Mouse (Mus musculus): Measurements from ENCODE around the gene Ppil6. TPM values are rescaled to one million over a fixed set of nuclear protein-coding genes. Genes with fewer than 3 reads are reported as not detected.

Gene Ppil6
- polyA plus RNA-seq, 1 experiment from 2014 or later: 1.8 TPM

GRCm38 (mm10) chr10:41525696-41526095 is 35.5 kb downstream of the Ppil6 start:
- Histone ChIP-seq H3K27ac (ENCODE audit: low read length) (no peak overlapping the region), H3K4me3 (ENCODE audit: low read depth, low read length) (no peak overlapping the region), H3K27me3 (ENCODE audit: control insufficient read depth, insufficient read depth, low read length) (no peaks in the 10 kb centered on the region), H3K4me2 (replicated peaks; ENCODE audit: low read depth, low read length) (no peak overlapping the region), H3K9ac (replicated peaks; ENCODE audit: low read depth, low read length) (no peak overlapping the region), H3K4me1 (ENCODE audit: control insufficient read depth, insufficient read depth, low read length) (peaks cover 22% of the 10 kb centered on the region), H3K9me3 (ENCODE audit: control insufficient read depth, low read depth, low read length) (no peaks in the 10 kb centered on the region), H3K36me3 (ENCODE audit: control insufficient read depth, insufficient read depth, low read length) (peaks cover 25% of the 10 kb centered on the region; the same call in 1 of the 2 replicates)
- ATAC-seq (ENCODE audit: insufficient number of reproducible peaks, insufficient read depth, low FRiP score, low read depth): no peak
- 68% methylated on average over 1 of the region's 1 CpGs for WGBS

- WGBS: 86% methylated on average over 5 of the region's 5 CpGs
- no peak overlapping the region for H3K9ac ChIP-seq (replicated peaks; ENCODE audit: low read depth, low read length)
- H3K36me3 ChIP-seq (ENCODE audit: control insufficient read depth, insufficient read depth, low read length): peaks cover 38% of the 10 kb centered on the region
- H3K27ac ChIP-seq (ENCODE audit: low read length): no peak overlapping the region
- H3K4me1 ChIP-seq (ENCODE audit: control insufficient read depth, insufficient read depth, low read length): no peaks in the 10 kb centered on the region
- H3K4me2 ChIP-seq (replicated peaks; ENCODE audit: low read depth, low read length): no peak overlapping the region
- no peak overlapping the region for H3K4me3 ChIP-seq (ENCODE audit: low read depth, low read length)
- no peak for ATAC-seq (ENCODE audit: insufficient number of reproducible peaks, insufficient read depth, low FRiP score, low read depth)
- no peaks in the 10 kb centered on the region for H3K9me3 ChIP-seq (ENCODE audit: control insufficient read depth, low read depth, low read length)
- no peaks in the 10 kb centered on the region for H3K27me3 ChIP-seq (ENCODE audit: control insufficient read depth, insufficient read depth, low read length)
These were observed 39.7 kb downstream of the Ppil6 start for GRCm38 (mm10) chr10:41529972-41530371.

- Histone ChIP-seq H3K36me3 (ENCODE audit: control insufficient read depth, insufficient read depth, low read length) (peaks cover 28% of the 10 kb centered on the region), H3K27me3 (ENCODE audit: control insufficient read depth, insufficient read depth, low read length) (no peaks in the 10 kb centered on the region), H3K9me3 (ENCODE audit: control insufficient read depth, low read depth, low read length) (no peaks in the 10 kb centered on the region), H3K4me2 (replicated peaks; ENCODE audit: low read depth, low read length) (no peak overlapping the region), H3K4me1 (ENCODE audit: control insufficient read depth, insufficient read depth, low read length) (no peaks in the 10 kb centered on the region), H3K27ac (ENCODE audit: low read length) (no peak overlapping the region), H3K4me3 (ENCODE audit: low read depth, low read length) (no peak overlapping the region), H3K9ac (replicated peaks; ENCODE audit: low read depth, low read length) (no peak overlapping the region)
- 98% methylated on average over 2 of the region's 2 CpGs for WGBS
- ATAC-seq (ENCODE audit: insufficient number of reproducible peaks, insufficient read depth, low FRiP score, low read depth): no peak
These were observed 45.8 kb downstream of the Ppil6 start for GRCm38 (mm10) chr10:41535991-41536390.

GRCm38 (mm10) chr10:41536714-41537113 is 46.5 kb downstream of the Ppil6 start:
- no peaks in the 10 kb centered on the region for H3K27me3 ChIP-seq (ENCODE audit: control insufficient read depth, insufficient read depth, low read length)
- 94% methylated on average over 1 of the region's 1 CpGs for WGBS
- H3K4me3 ChIP-seq (ENCODE audit: low read depth, low read length): no peak overlapping the region
- no peaks in the 10 kb centered on the region for H3K4me1 ChIP-seq (ENCODE audit: control insufficient read depth, insufficient read depth, low read length)
- no peaks in the 10 kb centered on the region for H3K9me3 ChIP-seq (ENCODE audit: control insufficient read depth, low read depth, low read length)
- H3K9ac ChIP-seq (replicated peaks; ENCODE audit: low read depth, low read length): no peak overlapping the region
- peaks cover 26% of the 10 kb centered on the region for H3K36me3 ChIP-seq (ENCODE audit: control insufficient read depth, insufficient read depth, low read length)
- H3K4me2 ChIP-seq (replicated peaks; ENCODE audit: low read depth, low read length): no peak overlapping the region
- no peak for ATAC-seq (ENCODE audit: insufficient number of reproducible peaks, insufficient read depth, low FRiP score, low read depth)
- no peak overlapping the region for H3K27ac ChIP-seq (ENCODE audit: low read length)

- WGBS: 94% methylated on average over 4 of the region's 4 CpGs
- no peak overlapping the region for H3K4me2 ChIP-seq (replicated peaks; ENCODE audit: low read depth, low read length)
These were observed 47.2 kb downstream of the Ppil6 start for GRCm38 (mm10) chr10:41537226-41537982.

GRCm38 (mm10) chr10:41537983-41538330 is 47.7 kb downstream of the Ppil6 start:
- Histone ChIP-seq H3K36me3 (ENCODE audit: control insufficient read depth, insufficient read depth, low read length) (peaks cover 19% of the 10 kb centered on the region), H3K4me2 (replicated peaks; ENCODE audit: low read depth, low read length) (no peak overlapping the region), H3K9me3 (ENCODE audit: control insufficient read depth, low read depth, low read length) (no peaks in the 10 kb centered on the region), H3K27ac (ENCODE audit: low read length) (no peak overlapping the region), H3K9ac (replicated peaks; ENCODE audit: low read depth, low read length) (no peak overlapping the region), H3K27me3 (ENCODE audit: control insufficient read depth, insufficient read depth, low read length) (no peaks in the 10 kb centered on the region), H3K4me1 (ENCODE audit: control insufficient read depth, insufficient read depth, low read length) (no peaks in the 10 kb centered on the region), H3K4me3 (ENCODE audit: low read depth, low read length) (no peak overlapping the region)
- WGBS: 90% methylated on average over 3 of the region's 3 CpGs
- no peak for ATAC-seq (ENCODE audit: insufficient number of reproducible peaks, insufficient read depth, low FRiP score, low read depth)

More at GRCm38 (mm10) chr10:41537226-41537982, 47.2 kb downstream of the Ppil6 start:
- no peak overlapping the region for H3K4me3 ChIP-seq (ENCODE audit: low read depth, low read length)
- H3K36me3 ChIP-seq (ENCODE audit: control insufficient read depth, insufficient read depth, low read length): peaks cover 24% of the 10 kb centered on the region
- H3K4me1 ChIP-seq (ENCODE audit: control insufficient read depth, insufficient read depth, low read length): no peaks in the 10 kb centered on the region
- H3K27ac ChIP-seq (ENCODE audit: low read length): no peak overlapping the region
- H3K27me3 ChIP-seq (ENCODE audit: control insufficient read depth, insufficient read depth, low read length): no peaks in the 10 kb centered on the region
- no peak overlapping the region for H3K9ac ChIP-seq (replicated peaks; ENCODE audit: low read depth, low read length)
- ATAC-seq (ENCODE audit: insufficient number of reproducible peaks, insufficient read depth, low FRiP score, low read depth): no peak
- no peaks in the 10 kb centered on the region for H3K9me3 ChIP-seq (ENCODE audit: control insufficient read depth, low read depth, low read length)

- Histone ChIP-seq H3K36me3 (ENCODE audit: control insufficient read depth, insufficient read depth, low read length) (peaks cover 16% of the 10 kb centered on the region), H3K4me2 (replicated peaks; ENCODE audit: low read depth, low read length) (no peak overlapping the region), H3K27me3 (ENCODE audit: control insufficient read depth, insufficient read depth, low read length) (no peaks in the 10 kb centered on the region), H3K4me3 (ENCODE audit: low read depth, low read length) (no peak overlapping the region), H3K27ac (ENCODE audit: low read length) (no peak overlapping the region), H3K4me1 (ENCODE audit: control insufficient read depth, insufficient read depth, low read length) (no peaks in the 10 kb centered on the region; the same call in 1 of the 2 replicates), H3K9me3 (ENCODE audit: control insufficient read depth, low read depth, low read length) (no peaks in the 10 kb centered on the region), H3K9ac (replicated peaks; ENCODE audit: low read depth, low read length) (no peak overlapping the region)
- 93% methylated on average over 4 of the region's 4 CpGs for WGBS
- no peak for ATAC-seq (ENCODE audit: insufficient number of reproducible peaks, insufficient read depth, low FRiP score, low read depth)
These were observed 48.7 kb downstream of the Ppil6 start for GRCm38 (mm10) chr10:41538986-41539385.

GRCm38 (mm10) chr10:41542057-41542456 is 51.8 kb downstream of the Ppil6 start:
- H3K27me3 ChIP-seq (ENCODE audit: control insufficient read depth, insufficient read depth, low read length): no peaks in the 10 kb centered on the region
- H3K36me3 ChIP-seq (ENCODE audit: control insufficient read depth, insufficient read depth, low read length): no peaks in the 10 kb centered on the region
- peaks cover 6% of the 10 kb centered on the region; the same call in 1 of the 2 replicates for H3K4me1 ChIP-seq (ENCODE audit: control insufficient read depth, insufficient read depth, low read length)
- H3K4me2 ChIP-seq (replicated peaks; ENCODE audit: low read depth, low read length): no peak overlapping the region
- H3K27ac ChIP-seq (ENCODE audit: low read length): no peak overlapping the region
- H3K9ac ChIP-seq (replicated peaks; ENCODE audit: low read depth, low read length): no peak overlapping the region
- WGBS: 95% methylated on average over 6 of the region's 6 CpGs
- H3K4me3 ChIP-seq (ENCODE audit: low read depth, low read length): no peak overlapping the region
- no peak for ATAC-seq (ENCODE audit: insufficient number of reproducible peaks, insufficient read depth, low FRiP score, low read depth)
- no peaks in the 10 kb centered on the region for H3K9me3 ChIP-seq (ENCODE audit: control insufficient read depth, low read depth, low read length)

GRCm38 (mm10) chr10:41543439-41543838 is 53.2 kb downstream of the Ppil6 start:
- Histone ChIP-seq H3K36me3 (ENCODE audit: control insufficient read depth, insufficient read depth, low read length) (no peaks in the 10 kb centered on the region), H3K9me3 (ENCODE audit: control insufficient read depth, low read depth, low read length) (no peaks in the 10 kb centered on the region), H3K4me3 (ENCODE audit: low read depth, low read length) (no peak overlapping the region), H3K4me1 (ENCODE audit: control insufficient read depth, insufficient read depth, low read length) (peaks cover 6% of the 10 kb centered on the region; the same call in 1 of the 2 replicates), H3K27me3 (ENCODE audit: control insufficient read depth, insufficient read depth, low read length) (no peaks in the 10 kb centered on the region), H3K4me2 (replicated peaks; ENCODE audit: low read depth, low read length) (no peak overlapping the region), H3K9ac (replicated peaks; ENCODE audit: low read depth, low read length) (no peak overlapping the region), H3K27ac (ENCODE audit: low read length) (no peak overlapping the region)
- no peak for ATAC-seq (ENCODE audit: insufficient number of reproducible peaks, insufficient read depth, low FRiP score, low read depth)
- WGBS: 85% methylated on average over 4 of the region's 4 CpGs

All from stomach, embryonic 14.5 days (tissue).